ENCODE assay signal across 19 mouse cellular contexts in genomic region chr8:114927412-114927811, GRCm38 (mm10).
DNase-seq lines count a peak whose midpoint lies in the region; ATAC-seq and TF ChIP-seq lines count a peak whose summit lies in the region.
"Had no signal": no experiment of that assay in that cellular context is flagged by ENCODE, and none has a peak within 500 bp of the region (broad histone marks: within the 10 kb centered on the region; RNA-seq: fewer than 3 reads in every experiment).

No protein-coding gene starts in this region.

- no peak overlapping the region for H3K4me2 ChIP-seq in lung, embryonic 14.5 days
- H3K4me2 ChIP-seq in liver, embryonic 16.5 days (ENCODE audit: low read depth, low read length), result no peak overlapping the region
- H3K4me2 ChIP-seq in hindbrain, embryonic 12.5 days (replicated peaks), result no peak overlapping the region
- H3K4me2 ChIP-seq in neural tube, embryonic 15.5 days, result no peak overlapping the region
- H3K4me2 ChIP-seq: limb, embryonic 12.5 days had no signal

- WGBS in lung, embryonic 14.5 days, result 29% methylated on average over 8 of the region's 8 CpGs
- 53% methylated on average over 8 of the region's 8 CpGs for whole genome bisulfite sequencing in liver, embryonic 16.5 days (ENCODE audit: insufficient replicate concordance)
- 71% methylated on average over 8 of the region's 8 CpGs for whole genome bisulfite sequencing in hindbrain, embryonic 12.5 days
- 73% methylated on average over 8 of the region's 8 CpGs for WGBS in neural tube, embryonic 15.5 days

- H3K4me1 ChIP-seq in lung, embryonic 14.5 days (ENCODE audit: insufficient read depth), result peaks cover 5% of the 10 kb centered on the region; the same call in 1 of the 2 replicates
- no peaks in the 10 kb centered on the region; the same call in none of the 2 replicates for H3K4me1 ChIP-seq in liver, embryonic 16.5 days (ENCODE audit: control insufficient read depth, low read depth, low read length)
- H3K4me1 ChIP-seq in hindbrain, embryonic 12.5 days, result peaks cover 11% of the 10 kb centered on the region
- peaks cover 5% of the 10 kb centered on the region for H3K4me1 ChIP-seq in neural tube, embryonic 15.5 days

- no peak overlapping the region for H3K9ac ChIP-seq in lung, embryonic 14.5 days
- H3K9ac ChIP-seq in liver, embryonic 16.5 days (ENCODE audit: low read depth, low read length), result no peak overlapping the region
- H3K9ac ChIP-seq in hindbrain, embryonic 12.5 days, result no peak overlapping the region
- no peak overlapping the region for H3K9ac ChIP-seq in neural tube, embryonic 15.5 days (replicated peaks)
- H3K9ac ChIP-seq: limb, embryonic 12.5 days had no signal

- H3K27ac ChIP-seq in lung, embryonic 14.5 days (ENCODE audit: low read depth), result no peak overlapping the region
- H3K27ac ChIP-seq in liver, embryonic 16.5 days (ENCODE audit: low read length), result no peak overlapping the region
- no peak overlapping the region for H3K27ac ChIP-seq in hindbrain, embryonic 12.5 days
- H3K27ac ChIP-seq in neural tube, embryonic 15.5 days (replicated peaks), result no peak overlapping the region
- H3K27ac ChIP-seq: limb, embryonic 12.5 days; midbrain, embryonic 10.5 days had no signal

- no peak for TF ChIP-seq CTCF in lung, embryonic 14.5 days (IDR thresholded peaks at IDR 0.05; ENCODE audit: low read depth)

- DNase-seq in lung, embryonic 14.5 days, result peak; percentile 36
- no peak for DNase-seq in lung, postnatal 4 days
- peak; percentile 38 for DNase-seq in kidney, postnatal 10 days
- DNase-seq in spleen, adult 12 weeks (ENCODE audit: low spot score), result no peak
- no peak for DNase-seq in frontal cortex, postnatal 25 days (ENCODE audit: low spot score in 2 of 2)
- DNase-seq: cerebellum, adult 8-10 months; gastrocnemius, postnatal 10 days; heart, postnatal 14 days; lung, postnatal 10 days; right cerebral cortex, adult 18-20 months had no signal

- no peaks in the 10 kb centered on the region for H3K27me3 ChIP-seq in lung, embryonic 14.5 days (ENCODE audit: insufficient read depth, low read length)
- H3K27me3 ChIP-seq in liver, embryonic 16.5 days (ENCODE audit: control insufficient read depth, insufficient read depth, low read depth, low read length), result no peaks in the 10 kb centered on the region
- peaks cover 5% of the 10 kb centered on the region for H3K27me3 ChIP-seq in hindbrain, embryonic 12.5 days
- H3K27me3 ChIP-seq in neural tube, embryonic 15.5 days (replicated peaks), result peaks cover 14% of the 10 kb centered on the region; the same call in 1 of the 2 replicates

- no peaks in the 10 kb centered on the region for H3K36me3 ChIP-seq in lung, embryonic 14.5 days (ENCODE audit: insufficient read depth)
- H3K36me3 ChIP-seq in liver, embryonic 16.5 days (ENCODE audit: control insufficient read depth, insufficient read depth), result no peaks in the 10 kb centered on the region
- H3K36me3 ChIP-seq in hindbrain, embryonic 12.5 days, result no peaks in the 10 kb centered on the region
- no peaks in the 10 kb centered on the region for H3K36me3 ChIP-seq in neural tube, embryonic 15.5 days
- H3K36me3 ChIP-seq: G1E; limb, embryonic 12.5 days; midbrain, embryonic 10.5 days had no signal

- no peak for ATAC-seq in lung, embryonic 14.5 days (ENCODE audit: insufficient read depth)
- peak; percentile 43 for ATAC-seq in liver, embryonic 16.5 days (ENCODE audit: low read depth)
- no peak for ATAC-seq in hindbrain, embryonic 12.5 days (ENCODE audit: low FRiP score)
- no peak for ATAC-seq in neural tube, embryonic 15.5 days (ENCODE audit: low FRiP score)
- ATAC-seq: forebrain, embryonic 16.5 days; hindbrain, embryonic 16.5 days had no signal

- no peaks in the 10 kb centered on the region for H3K9me3 ChIP-seq in lung, embryonic 14.5 days (ENCODE audit: low read depth, low read length)
- H3K9me3 ChIP-seq in liver, embryonic 16.5 days (replicated peaks; ENCODE audit: control insufficient read depth, low read length), result no peaks in the 10 kb centered on the region
- no peaks in the 10 kb centered on the region for H3K9me3 ChIP-seq in hindbrain, embryonic 12.5 days (replicated peaks)
- H3K9me3 ChIP-seq in neural tube, embryonic 15.5 days (replicated peaks), result no peaks in the 10 kb centered on the region
- H3K9me3 ChIP-seq: limb, embryonic 12.5 days; midbrain, embryonic 10.5 days had no signal

- H3K4me3 ChIP-seq in lung, embryonic 14.5 days (ENCODE audit: low read depth, low read length), result no peak overlapping the region
- H3K4me3 ChIP-seq in liver, embryonic 16.5 days (ENCODE audit: low read depth, low read length), result no peak overlapping the region
- H3K4me3 ChIP-seq in hindbrain, embryonic 12.5 days, result no peak overlapping the region
- H3K4me3 ChIP-seq in neural tube, embryonic 15.5 days (replicated peaks), result no peak overlapping the region
- H3K4me3 ChIP-seq: limb, embryonic 12.5 days; midbrain, embryonic 10.5 days; myocyte had no signal

Comparison
In these comparisons a context has a peak if more than half of its experiments do, and no peak if none do; other contexts are left out.
1. DNase-seq: peak in lung, embryonic 14.5 days (single experiment) and kidney, postnatal 10 days (single experiment); none in lung, postnatal 4 days (0 of 2), spleen, adult 12 weeks (single experiment) and frontal cortex, postnatal 25 days (0 of 2).